Mouse (Mus musculus) embryonic fibroblast, embryonic 13.5 days (primary cell): ENCODE measurements at regions not wholly inside any gene's neighbourhood (a gene's known extent, or its start where the extent isn't known, plus 50 kb on each side); places are given as distances from the start of the nearest gene placed in this dataset.

Source experiments
- CTCF ChIP-seq: IDR thresholded peaks from 2 replicates; pipeline ENCODE4 v1.5.1; 2011; ENCODE audit warnings: mild to moderate bottlenecking, control low read depth, low read length, moderate library complexity, borderline replicate concordance; ENCODE audit not compliant: insufficient read depth
- POLR2A ChIP-seq: IDR thresholded peaks from 2 replicates; pipeline ENCODE4 v1.6.1; 2011; ENCODE audit warnings: low read depth, mild to moderate bottlenecking, control low read depth, low read length, moderate library complexity

DNA sequence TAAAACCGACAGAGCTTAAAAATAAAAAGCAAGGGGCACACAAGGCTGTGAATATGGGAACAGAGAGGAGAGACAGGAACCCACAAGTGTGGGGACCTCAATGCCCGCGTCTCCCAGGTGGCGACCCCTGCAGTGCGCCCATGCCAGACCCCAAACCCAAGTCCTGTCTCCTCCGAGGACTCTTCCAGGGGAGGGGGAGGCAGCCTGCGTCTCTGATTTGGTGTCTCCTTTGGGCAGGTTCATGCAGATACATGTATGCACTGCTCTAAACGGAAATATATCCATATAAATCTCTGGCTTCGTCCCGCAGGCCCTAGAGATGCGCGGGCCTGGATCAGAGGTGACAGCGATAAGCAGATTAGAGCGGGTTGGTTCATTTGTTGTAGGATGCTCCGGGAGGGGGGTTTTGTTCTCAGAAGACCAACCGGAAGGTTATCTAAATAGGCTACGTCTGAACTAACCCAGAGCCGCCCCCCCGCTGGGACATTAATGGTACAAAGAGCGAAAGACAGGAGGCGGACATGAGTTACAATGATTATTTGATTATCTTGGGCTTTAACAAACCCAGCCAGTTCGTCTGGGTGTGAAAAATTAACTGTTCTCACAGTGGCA is 150.4 kb upstream of the Lhx5 start:
- TF ChIP-seq POLR2A (no peak), CTCF (no peak)
